Mouse (Mus musculus): ENCODE measurements around the gene Ncln.

Gene Ncln

GRCm38 (mm10) chr10:81489941-81490340 lies 6.3 kb downstream of the Ncln start:
- no peak for DNase-seq (ENCODE audit: low read depth, low spot score)

- DNase-seq (ENCODE audit: low read depth, low spot score) = no peak
Observed at GRCm38 (mm10) chr10:81488081-81488480, 8.1 kb downstream of the Ncln start.

DNA sequence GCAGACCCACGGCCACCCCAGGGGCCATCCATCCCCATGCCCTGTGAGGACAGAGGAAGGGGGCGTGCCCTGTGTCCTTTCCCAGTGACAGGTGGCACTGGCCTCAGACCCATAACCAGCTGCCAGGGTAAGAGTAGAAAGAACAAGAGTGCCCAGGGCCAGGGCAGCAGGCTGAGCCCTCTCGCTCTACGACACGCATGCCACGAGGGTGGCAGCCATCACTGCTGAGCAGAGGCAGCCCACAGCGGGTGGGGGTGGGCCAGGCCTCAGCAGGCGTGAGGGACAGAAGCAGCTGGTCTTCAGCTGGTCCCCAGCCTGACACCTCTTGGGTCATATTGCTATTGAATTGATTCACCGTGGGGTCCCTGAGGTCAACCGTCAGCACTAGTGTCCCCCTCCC lies 9.7 kb downstream of the Ncln start:
- no peak for DNase-seq (ENCODE audit: low read depth, low spot score)

DNA sequence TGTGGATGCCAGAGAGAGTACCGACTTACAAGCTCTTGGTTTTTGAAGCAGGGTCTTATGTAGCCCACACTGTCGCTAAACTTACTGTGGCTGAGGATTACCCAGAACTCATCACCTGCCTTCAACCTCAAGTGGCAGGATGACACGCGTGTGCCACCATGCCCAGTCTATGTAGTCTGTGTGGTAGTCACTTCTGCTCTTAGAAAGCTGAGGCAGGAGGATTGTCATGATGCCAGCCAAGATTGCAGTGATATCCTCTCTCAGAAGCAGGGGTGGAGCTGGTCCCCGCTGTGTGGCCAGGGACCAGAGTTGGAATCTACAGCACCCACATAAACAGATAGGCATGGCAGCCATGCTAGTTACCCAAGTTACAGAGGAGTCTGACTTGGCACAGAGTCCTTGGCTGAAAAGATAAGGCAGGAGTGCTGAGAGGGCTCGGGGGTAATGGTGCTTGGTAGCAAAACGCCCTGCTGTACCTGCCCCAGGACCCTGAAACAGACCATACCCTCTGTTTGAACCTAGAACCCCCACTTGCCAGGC lies 10.6 kb downstream of the Ncln start:
- DNase-seq (ENCODE audit: low read depth, low spot score) = no peak

- DNase-seq (ENCODE audit: low read depth, low spot score) = no peak
Observed at GRCm38 (mm10) chr10:81485060-81485449, 11.1 kb downstream of the Ncln start.

- no peak for DNase-seq (ENCODE audit: low read depth, low spot score)
Observed at GRCm38 (mm10) chr10:81484441-81485059, 11.6 kb downstream of the Ncln start.

- no peak for DNase-seq (ENCODE audit: low read depth, low spot score)
Observed at GRCm38 (mm10) chr10:81483983-81484382, 12.2 kb downstream of the Ncln start.

DNA sequence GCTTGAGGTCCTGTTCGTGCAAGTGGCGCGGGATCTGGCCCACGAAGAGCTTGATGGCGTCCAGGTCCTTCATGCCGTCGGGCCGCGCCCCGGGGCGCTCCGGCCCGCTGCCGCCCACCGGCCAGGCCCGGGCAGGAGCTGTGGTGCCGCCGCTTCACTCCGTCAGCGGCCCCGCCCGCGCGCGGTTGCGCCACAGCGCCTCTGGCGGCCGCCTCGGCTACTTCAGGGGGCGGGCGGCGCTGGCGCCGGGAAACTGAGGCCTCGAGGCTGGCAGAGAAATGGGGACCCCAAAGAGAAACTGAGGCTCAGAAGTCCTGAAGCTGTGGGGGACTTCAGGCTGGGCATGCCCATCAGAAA lies 13.7 kb downstream of the Ncln start, which contains the start of gene Celf5:
TSS of gene Celf5 (minus strand) at position 177 of the 357 bp plus-strand sequence.
- DNase-seq (ENCODE audit: low read depth, low spot score) = no peak

GRCm38 (mm10) chr10:81481605-81482532 lies 14.3 kb downstream of the Ncln start:
- no peak for DNase-seq (ENCODE audit: low read depth, low spot score)

GRCm38 (mm10) chr10:81474461-81474860 lies 21.7 kb downstream of the Ncln start:
- DNase-seq (ENCODE audit: low read depth, low spot score) = no peak

DNA sequence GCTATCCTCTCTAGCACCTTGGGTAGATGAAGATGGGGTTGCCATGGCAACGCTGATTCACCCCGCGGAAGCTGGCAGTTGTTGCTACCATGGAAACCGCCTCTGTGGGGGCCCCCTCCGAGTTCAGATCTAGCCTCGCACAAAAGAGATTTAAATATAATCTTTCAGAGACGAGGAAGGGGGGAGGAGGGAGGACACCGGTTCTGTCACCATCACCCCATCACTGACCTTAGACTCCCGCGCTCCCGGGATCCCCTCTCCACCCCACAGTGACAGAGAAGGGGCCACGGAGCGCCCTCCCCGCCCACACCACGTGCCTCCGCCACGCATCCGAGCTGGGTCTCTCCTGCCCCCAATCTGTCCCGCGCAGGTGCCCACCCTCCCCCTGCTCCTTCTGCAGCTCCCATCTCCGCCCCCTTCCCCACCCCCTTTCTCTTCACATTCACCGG lies 23.2 kb downstream of the Ncln start:
- peak; percentile 89 for DNase-seq (ENCODE audit: low read depth, low spot score)

DNA sequence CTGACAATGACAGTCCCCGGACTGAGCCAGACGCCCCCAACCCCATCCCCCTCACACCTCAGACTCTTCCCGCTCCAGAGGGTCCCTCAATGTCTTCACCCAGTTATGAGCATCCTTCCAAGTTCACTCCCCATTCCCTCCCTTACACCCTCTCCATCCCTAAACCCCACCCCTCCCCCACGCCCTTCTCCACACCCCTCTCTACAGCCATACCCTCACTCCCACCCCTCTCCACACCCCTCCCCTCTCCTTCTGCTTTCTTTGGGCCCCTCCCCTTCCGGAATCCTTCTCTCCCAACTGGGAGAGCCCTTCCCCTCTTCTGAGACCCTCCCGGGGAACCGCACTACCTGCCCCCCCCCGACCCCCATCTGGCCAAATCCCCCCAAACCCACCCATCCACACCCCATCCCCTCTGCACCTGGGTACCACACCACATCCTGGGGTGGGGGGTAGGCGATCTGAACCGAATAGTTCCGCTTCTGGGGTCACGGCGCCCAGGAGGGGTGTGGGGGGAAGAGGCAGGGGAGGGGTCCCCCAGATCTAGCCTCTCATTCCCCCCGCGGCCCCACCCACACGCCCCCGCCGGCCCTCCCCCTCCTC lies 23.7 kb downstream of the Ncln start:
- DNase-seq (ENCODE audit: low read depth, low spot score) = no peak

GRCm38 (mm10) chr10:81470454-81470853 lies 25.7 kb downstream of the Ncln start:
- DNase-seq (ENCODE audit: low read depth, low spot score) = no peak

DNA sequence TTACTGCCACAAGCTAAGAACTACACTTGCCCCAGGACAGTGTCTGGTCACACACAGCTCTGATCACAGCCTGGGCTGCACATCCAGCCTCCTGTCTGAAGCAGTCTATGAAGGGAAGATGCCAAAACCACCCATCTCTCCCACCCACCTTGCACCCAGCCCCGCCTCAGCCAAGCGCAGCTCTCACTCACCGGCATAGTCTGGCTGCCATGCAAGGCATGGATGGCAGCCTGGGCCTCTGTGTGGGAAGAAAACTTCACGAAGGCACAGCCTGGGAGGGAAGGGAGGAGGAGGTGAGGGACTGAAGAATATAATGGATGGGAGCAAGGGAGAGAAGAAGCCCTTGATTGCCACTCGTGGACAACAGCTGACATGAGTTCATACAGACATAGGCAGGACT lies 26.9 kb downstream of the Ncln start:
- no peak for DNase-seq (ENCODE audit: low read depth, low spot score)

GRCm38 (mm10) chr10:81467670-81468235 lies 28.4 kb downstream of the Ncln start:
- no peak for DNase-seq (ENCODE audit: low read depth, low spot score)

- DNase-seq (ENCODE audit: low read depth, low spot score) = no peak
Observed at GRCm38 (mm10) chr10:81466881-81467280, 29.3 kb downstream of the Ncln start.

DNA sequence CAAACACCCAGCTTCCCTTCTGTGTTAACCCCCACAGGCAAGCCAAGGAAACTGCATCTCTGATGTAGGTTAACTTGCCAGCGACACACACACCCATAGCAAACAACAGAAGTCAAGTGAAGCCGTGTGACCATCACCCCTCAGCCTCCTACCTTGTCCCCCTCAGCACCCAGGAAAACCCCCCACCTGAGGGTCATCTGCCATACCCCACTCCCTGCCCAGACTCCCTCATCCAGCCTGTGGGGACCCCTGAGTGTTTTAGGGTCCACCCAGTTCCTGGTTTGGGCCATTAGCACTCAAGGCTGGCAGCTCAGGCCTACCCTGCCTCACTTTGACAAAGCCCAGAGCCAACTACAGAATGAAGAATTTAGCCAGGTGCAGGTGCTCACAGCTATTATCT lies 30.1 kb downstream of the Ncln start:
- DNase-seq (ENCODE audit: low read depth, low spot score) = no peak

DNA sequence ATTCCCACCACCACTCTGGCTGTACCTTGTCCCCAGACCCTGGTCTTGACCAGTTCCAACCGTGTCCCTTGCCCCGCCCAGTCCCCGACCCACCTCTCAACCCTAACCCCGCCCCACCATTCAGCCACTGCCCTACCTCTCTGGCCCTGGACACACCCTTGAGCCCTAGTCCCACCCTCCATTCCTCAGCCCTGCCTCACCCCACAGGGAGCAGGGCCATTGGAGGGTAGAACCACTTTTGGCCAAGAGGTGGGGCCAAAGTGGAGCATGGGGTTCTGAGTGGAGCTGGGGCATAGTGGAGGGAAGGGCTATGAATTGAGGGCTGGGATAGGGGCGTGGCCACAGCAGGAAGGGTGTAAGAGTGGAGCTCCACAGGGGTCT lies 30.9 kb downstream of the Ncln start:
- no peak for DNase-seq (ENCODE audit: low read depth, low spot score)

DNA sequence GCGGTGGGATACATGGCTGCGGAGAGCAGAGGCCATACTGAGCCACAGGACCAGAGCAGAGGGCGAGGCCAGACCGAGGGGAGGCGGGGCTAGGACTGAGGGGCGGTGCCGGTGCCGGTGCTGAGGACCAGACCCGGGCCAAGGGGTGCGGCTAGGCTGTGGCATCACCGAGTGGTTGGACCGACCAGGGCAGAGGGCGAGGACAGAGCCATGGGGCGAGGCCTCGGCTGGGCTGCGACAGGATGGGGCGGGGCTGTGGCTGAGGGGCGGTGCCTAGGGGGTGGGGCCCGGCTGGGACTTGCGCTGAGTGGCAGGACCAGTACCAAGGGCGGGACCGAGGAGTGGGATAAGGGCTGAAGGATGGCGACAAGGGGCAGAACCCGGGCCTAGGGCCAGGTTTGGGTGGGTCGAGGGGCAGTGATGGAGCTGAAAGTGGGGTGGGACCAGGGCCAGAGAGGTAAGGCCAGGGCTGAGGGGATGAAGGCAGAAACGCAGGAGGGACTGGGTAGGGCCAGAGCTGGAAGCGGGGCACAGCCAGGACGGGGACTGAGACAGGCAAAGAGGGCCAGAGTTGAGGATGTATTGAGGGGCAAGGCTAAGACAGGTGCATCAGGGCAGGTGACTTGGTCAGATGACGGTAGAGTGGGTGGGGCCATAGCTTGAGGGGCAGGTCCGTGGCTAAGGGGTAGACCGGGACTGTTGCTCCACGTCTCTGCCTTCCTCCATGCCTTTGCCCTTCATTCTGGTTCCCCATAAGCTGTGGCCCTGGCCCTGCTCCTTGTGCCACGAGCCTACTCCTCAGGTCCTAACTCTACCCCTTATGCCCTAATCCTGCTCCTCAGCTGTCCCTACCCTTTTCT lies 31.6 kb downstream of the Ncln start:
- DNase-seq (ENCODE audit: low read depth, low spot score) = no peak

DNA sequence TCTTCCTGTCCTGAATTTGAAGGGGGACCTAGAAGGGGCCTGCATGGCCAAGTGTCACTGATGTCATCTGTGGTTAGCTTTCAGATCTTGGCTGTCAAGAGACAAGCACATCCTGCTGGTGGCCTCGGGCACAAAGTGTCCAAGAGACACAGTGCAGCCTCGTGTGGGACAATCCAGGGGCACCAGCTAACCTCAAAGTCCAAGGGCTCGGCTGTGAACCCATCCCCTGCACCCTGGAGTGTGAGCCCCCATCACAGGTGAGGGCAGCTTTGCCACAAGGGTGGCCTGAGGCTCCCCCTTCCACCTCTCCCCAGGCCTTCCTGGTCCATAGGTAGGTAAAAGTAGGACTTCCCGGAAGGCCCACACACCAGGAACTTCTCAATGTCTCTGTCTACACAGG lies 32.7 kb downstream of the Ncln start:
- no peak for DNase-seq (ENCODE audit: low read depth, low spot score)

- no peak for DNase-seq (ENCODE audit: low read depth, low spot score)
Observed at GRCm38 (mm10) chr10:81462917-81463316, 33.3 kb downstream of the Ncln start.
